Comparison of ENCODE assay signal across 51 mouse cellular contexts in the genomic region with DNA sequence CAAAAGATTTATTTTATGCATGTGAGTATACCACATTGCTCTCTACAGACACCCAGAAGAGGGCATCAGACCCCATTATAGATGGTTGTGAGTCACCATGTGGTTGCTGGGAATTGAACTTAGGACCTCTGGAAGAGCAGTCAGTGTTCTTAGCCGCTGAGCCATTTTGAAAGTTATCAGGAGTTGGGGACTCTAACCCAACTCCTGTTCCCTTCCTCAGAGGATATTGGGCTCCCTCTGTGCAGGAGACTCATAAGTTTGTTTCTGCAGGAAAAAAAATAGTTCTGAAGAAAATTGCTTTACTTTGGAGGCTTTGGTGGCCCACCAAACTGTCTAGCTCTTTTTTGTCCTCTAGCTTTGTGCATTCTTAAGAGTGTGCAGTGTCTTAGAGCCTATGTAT. TPM values are rescaled to one million over a fixed set of nuclear protein-coding genes. Genes with fewer than 3 reads are reported as not detected.
"Had no signal": no experiment of that assay in that cellular context is flagged by ENCODE, and none has a peak within 500 bp of the region (broad histone marks: within the 10 kb centered on the region; RNA-seq: fewer than 3 reads in every experiment).

No protein-coding gene starts in this region.

- H3K4me2 ChIP-seq: heart, embryonic 11.5 days; heart, embryonic 12.5 days; heart, embryonic 13.5 days; heart, embryonic 15.5 days; hindbrain, embryonic 12.5 days; hindbrain, embryonic 13.5 days; hindbrain, embryonic 14.5 days; hindbrain, embryonic 15.5 days; intestine, embryonic 15.5 days; kidney, embryonic 15.5 days had no signal

- DNase-seq: heart, postnatal 10 days; heart, postnatal 36 days; heart, postnatal 4 days; kidney, adult 11 months; kidney, adult 18-20 months; kidney, adult 2 months; kidney, adult 8-10 months; kidney, adult 9 months; kidney, postnatal 10 days; kidney, postnatal 14 days; kidney, postnatal 25 days; kidney, postnatal 36 days; kidney, postnatal 4 days; layer of hippocampus, adult 9-11 months; layer of hippocampus, postnatal 36 days had no signal

- H3K4me3 ChIP-seq: heart, embryonic 12.5 days; heart, embryonic 13.5 days; heart, embryonic 15.5 days; hindbrain, embryonic 10.5 days; hindbrain, embryonic 12.5 days; hindbrain, embryonic 13.5 days; hindbrain, embryonic 15.5 days; intestine, embryonic 15.5 days; kidney, embryonic 15.5 days; layer of hippocampus, adult 2 months; left cerebral cortex, adult 2 months had no signal

- H3K9me3 ChIP-seq: heart, embryonic 13.5 days; heart, embryonic 15.5 days; hindbrain, embryonic 10.5 days; hindbrain, embryonic 12.5 days; hindbrain, embryonic 13.5 days; hindbrain, embryonic 15.5 days; intestine, embryonic 15.5 days; kidney, embryonic 15.5 days had no signal

- H3K36me3 ChIP-seq: heart, embryonic 12.5 days; heart, embryonic 13.5 days; heart, embryonic 15.5 days; hindbrain, embryonic 10.5 days; hindbrain, embryonic 12.5 days; hindbrain, embryonic 13.5 days; hindbrain, embryonic 15.5 days; intestine, embryonic 15.5 days; kidney, embryonic 15.5 days had no signal

- H3K27ac ChIP-seq: heart, embryonic 13.5 days; heart, embryonic 15.5 days; hindbrain, embryonic 10.5 days; hindbrain, embryonic 12.5 days; hindbrain, embryonic 13.5 days; hindbrain, embryonic 14.5 days; hindbrain, embryonic 15.5 days; hindbrain, postnatal 0 days; intestine, embryonic 15.5 days; kidney, embryonic 15.5 days; kidney, postnatal 0 days; layer of hippocampus, adult 2 months; left cerebral cortex, adult 2 months had no signal

- H3K9ac ChIP-seq: heart, embryonic 12.5 days; heart, embryonic 13.5 days; heart, embryonic 15.5 days; hindbrain, embryonic 12.5 days; hindbrain, embryonic 13.5 days; hindbrain, embryonic 14.5 days; hindbrain, embryonic 15.5 days; intestine, embryonic 15.5 days; kidney, embryonic 15.5 days had no signal

- H3K27me3 ChIP-seq: heart, embryonic 12.5 days; heart, embryonic 13.5 days; heart, embryonic 15.5 days; hindbrain, embryonic 12.5 days; hindbrain, embryonic 13.5 days; hindbrain, embryonic 15.5 days; intestine, embryonic 15.5 days; kidney, embryonic 15.5 days had no signal

- ATAC-seq: hindbrain, embryonic 16.5 days; hindbrain, postnatal 0 days; inflammation-experienced regulatory T-cells, adult 6 months; intestine, embryonic 15.5 days; intestine, embryonic 16.5 days; intestine, postnatal 0 days had no signal

- H3K4me1 ChIP-seq: hindbrain, embryonic 10.5 days; hindbrain, embryonic 12.5 days; hindbrain, embryonic 13.5 days; hindbrain, embryonic 15.5 days; intestine, embryonic 15.5 days; kidney, embryonic 15.5 days had no signal

RNA-seq across cellular contexts. Expression of gene Gpr15, which starts 30.3 kb away (rescaled TPM):
- total RNA-seq: heart, postnatal 10 days; heart, postnatal 25 days; heart, postnatal 36 days; heart, postnatal 4 days; hematopoietic stem cell, adult 5-6 weeks; layer of hippocampus, adult 18-20 months; layer of hippocampus, adult 2 months; layer of hippocampus, adult 8-10 months; layer of hippocampus, postnatal 10 days; layer of hippocampus, postnatal 14 days; layer of hippocampus, postnatal 25 days; layer of hippocampus, postnatal 36 days; left cerebral cortex, adult 18-20 months; left cerebral cortex, adult 2 months; left cerebral cortex, adult 8-10 months had no signal
- polyA plus RNA-seq: heart, embryonic 11.5 days; heart, embryonic 12.5 days; heart, embryonic 13.5 days; heart, embryonic 14.5 days; heart, embryonic 15.5 days; hindbrain, embryonic 10.5 days; hindbrain, embryonic 11.5 days; hindbrain, embryonic 12.5 days; hindbrain, embryonic 13.5 days; hindbrain, embryonic 14.5 days; hindbrain, embryonic 15.5 days; hindbrain, embryonic 16.5 days; hindbrain, postnatal 0 days; intestine, embryonic 14.5 days; intestine, embryonic 15.5 days; kidney, embryonic 14.5 days; kidney, embryonic 15.5 days; kidney, embryonic 16.5 days; kidney, postnatal 0 days had no signal

RNA-seq across cellular contexts. Expression of gene E330017A01Rik, which starts 50.0 kb away (rescaled TPM):
- total RNA-seq: heart, postnatal 10 days; heart, postnatal 25 days; heart, postnatal 36 days; heart, postnatal 4 days; hematopoietic stem cell, adult 5-6 weeks; hindbrain, postnatal 0 days; layer of hippocampus, adult 18-20 months; layer of hippocampus, adult 2 months; layer of hippocampus, adult 8-10 months; layer of hippocampus, postnatal 10 days; layer of hippocampus, postnatal 14 days; layer of hippocampus, postnatal 25 days; layer of hippocampus, postnatal 36 days; left cerebral cortex, adult 18-20 months; left cerebral cortex, adult 2 months; left cerebral cortex, adult 8-10 months had no signal
- polyA plus RNA-seq: heart, embryonic 11.5 days; heart, embryonic 12.5 days; heart, embryonic 13.5 days; heart, embryonic 14.5 days; heart, embryonic 15.5 days; heart, embryonic 16.5 days; heart, postnatal 0 days; hindbrain, embryonic 10.5 days; hindbrain, embryonic 11.5 days; hindbrain, embryonic 12.5 days; hindbrain, embryonic 13.5 days; hindbrain, embryonic 14.5 days; hindbrain, embryonic 16.5 days; hindbrain, postnatal 0 days; inflammation-experienced regulatory T-cells, adult 6 months; intestine, embryonic 14.5 days; intestine, embryonic 15.5 days; intestine, embryonic 16.5 days; intestine, postnatal 0 days; kidney, adult 2 months; kidney, embryonic 15.5 days; kidney, embryonic 16.5 days; kidney, postnatal 0 days; large intestine, adult 2 months had no signal
